Mouse (Mus musculus): Measurements from ENCODE around the gene E130309D02Rik.

Gene E130309D02Rik

GRCm38 (mm10) chr5:143268985-143269362 lies 46.2 kb downstream of the E130309D02Rik start:
- no peak for DNase-seq (ENCODE audit: low read depth, low spot score)

GRCm38 (mm10) chr5:143266794-143267193 lies 48.4 kb downstream of the E130309D02Rik start:
- no peak for DNase-seq (ENCODE audit: low read depth, low spot score)

GRCm38 (mm10) chr5:143265409-143265808 lies 49.8 kb downstream of the E130309D02Rik start:
- DNase-seq (ENCODE audit: low read depth, low spot score) = no peak

GRCm38 (mm10) chr5:143264689-143265088 lies 50.5 kb downstream of the E130309D02Rik start:
- DNase-seq (ENCODE audit: low read depth, low spot score) = no peak

GRCm38 (mm10) chr5:143261636-143262035 lies 53.5 kb downstream of the E130309D02Rik start:
- no peak for DNase-seq (ENCODE audit: low read depth, low spot score)

GRCm38 (mm10) chr5:143255802-143256201 lies 59.4 kb downstream of the E130309D02Rik start:
- DNase-seq (ENCODE audit: low read depth, low spot score) = no peak

GRCm38 (mm10) chr5:143255131-143255519 lies 60.0 kb downstream of the E130309D02Rik start:
- DNase-seq (ENCODE audit: low read depth, low spot score) = no peak

- no peak for DNase-seq (ENCODE audit: low read depth, low spot score)
Observed at GRCm38 (mm10) chr5:143254487-143255130, 60.6 kb downstream of the E130309D02Rik start.

GRCm38 (mm10) chr5:143253881-143254486 lies 61.2 kb downstream of the E130309D02Rik start:
- peak; percentile 19 for DNase-seq (ENCODE audit: low read depth, low spot score)

GRCm38 (mm10) chr5:143253186-143253880 lies 61.8 kb downstream of the E130309D02Rik start:
- DNase-seq (ENCODE audit: low read depth, low spot score) = peak; percentile 22

GRCm38 (mm10) chr5:143252791-143253185 lies 62.4 kb downstream of the E130309D02Rik start:
- no peak for DNase-seq (ENCODE audit: low read depth, low spot score)

- DNase-seq (ENCODE audit: low read depth, low spot score) = no peak
Observed at GRCm38 (mm10) chr5:143252039-143252438, 63.1 kb downstream of the E130309D02Rik start.

Data from mesoderm, embryonic 11.5 days (tissue).